Mouse (Mus musculus): ENCODE measurements around the gene Cpd. TPM values are rescaled to one million over a fixed set of nuclear protein-coding genes. Genes with fewer than 3 reads are reported as not detected.

The Cpd gene
- polyA plus RNA-seq, 1 experiment = 0.14 TPM

GRCm38 (mm10) chr11:76879816-76880215 is 33.0 kb upstream of the Cpd start:
- H3K27me3 ChIP-seq (ENCODE audit: control insufficient read depth) = no peaks in the 10 kb centered on the region
- no peak for TF ChIP-seq TAL1 (IDR thresholded peaks at IDR 0.05; ENCODE audit: low read length)
- TF ChIP-seq GATA1 (IDR thresholded peaks at IDR 0.05; ENCODE audit: low read length) = no peak
- no peaks in the 10 kb centered on the region for H3K9me3 ChIP-seq (ENCODE audit: control insufficient read depth, low read length)
- H3K4me3 ChIP-seq (replicated peaks) = no peak overlapping the region
- no peaks in the 10 kb centered on the region for H3K36me3 ChIP-seq (ENCODE audit: control insufficient read depth)
- H3K4me1 ChIP-seq (ENCODE audit: control insufficient read depth) = no peaks in the 10 kb centered on the region

GRCm38 (mm10) chr11:76874766-76875165 is 27.9 kb upstream of the Cpd start:
- no peak overlapping the region for H3K4me3 ChIP-seq (replicated peaks)
- TF ChIP-seq TAL1 (IDR thresholded peaks at IDR 0.05; ENCODE audit: low read length) (no peak), GATA1 (IDR thresholded peaks at IDR 0.05; ENCODE audit: low read length) (no peak)
- no peaks in the 10 kb centered on the region; the same call in 1 of the 2 replicates for H3K27me3 ChIP-seq (ENCODE audit: control insufficient read depth)
- H3K4me1 ChIP-seq (ENCODE audit: control insufficient read depth) = no peaks in the 10 kb centered on the region
- H3K9me3 ChIP-seq (ENCODE audit: control insufficient read depth, low read length) = no peaks in the 10 kb centered on the region
- H3K36me3 ChIP-seq (ENCODE audit: control insufficient read depth) = no peaks in the 10 kb centered on the region

GRCm38 (mm10) chr11:76873865-76874264 is 27.0 kb upstream of the Cpd start:
- no peaks in the 10 kb centered on the region for H3K36me3 ChIP-seq (ENCODE audit: control insufficient read depth)
- H3K9me3 ChIP-seq (ENCODE audit: control insufficient read depth, low read length) = no peaks in the 10 kb centered on the region
- no peak overlapping the region for H3K4me3 ChIP-seq (replicated peaks)
- no peaks in the 10 kb centered on the region; the same call in 1 of the 2 replicates for H3K27me3 ChIP-seq (ENCODE audit: control insufficient read depth)
- no peaks in the 10 kb centered on the region for H3K4me1 ChIP-seq (ENCODE audit: control insufficient read depth)
- TF ChIP-seq TAL1 (IDR thresholded peaks at IDR 0.05; ENCODE audit: low read length) (no peak), GATA1 (IDR thresholded peaks at IDR 0.05; ENCODE audit: low read length) (no peak)

GRCm38 (mm10) chr11:76872556-76873234 is 25.9 kb upstream of the Cpd start:
- no peak overlapping the region for H3K4me3 ChIP-seq (replicated peaks)
- TF ChIP-seq TAL1 (IDR thresholded peaks at IDR 0.05; ENCODE audit: low read length) (no peak), GATA1 (IDR thresholded peaks at IDR 0.05; ENCODE audit: low read length) (no peak)
- H3K27me3 ChIP-seq (ENCODE audit: control insufficient read depth) = no peaks in the 10 kb centered on the region; the same call in 1 of the 2 replicates
- no peaks in the 10 kb centered on the region for H3K36me3 ChIP-seq (ENCODE audit: control insufficient read depth)
- H3K9me3 ChIP-seq (ENCODE audit: control insufficient read depth, low read length) = no peaks in the 10 kb centered on the region
- no peaks in the 10 kb centered on the region for H3K4me1 ChIP-seq (ENCODE audit: control insufficient read depth)

- no peak for TF ChIP-seq GATA1 (IDR thresholded peaks at IDR 0.05; ENCODE audit: low read length)
- no peak for TF ChIP-seq TAL1 (IDR thresholded peaks at IDR 0.05; ENCODE audit: low read length)
- H3K9me3 ChIP-seq (ENCODE audit: control insufficient read depth, low read length) = no peaks in the 10 kb centered on the region
- H3K4me3 ChIP-seq (replicated peaks) = no peak overlapping the region
- H3K27me3 ChIP-seq (ENCODE audit: control insufficient read depth) = peaks cover 6% of the 10 kb centered on the region
- no peaks in the 10 kb centered on the region for H3K36me3 ChIP-seq (ENCODE audit: control insufficient read depth)
- H3K4me1 ChIP-seq (ENCODE audit: control insufficient read depth) = 0 out of 2 replicates have a peak, but pooled peaks cover 2% of the 10 kb centered on the region
Observed at GRCm38 (mm10) chr11:76861185-76861584, 14.4 kb upstream of the Cpd start.

GRCm38 (mm10) chr11:76859261-76859660 is 12.4 kb upstream of the Cpd start:
- Histone ChIP-seq H3K4me1 (ENCODE audit: control insufficient read depth) (0 out of 2 replicates have a peak, but pooled peaks cover 2% of the 10 kb centered on the region), H3K9me3 (ENCODE audit: control insufficient read depth, low read length) (no peaks in the 10 kb centered on the region), H3K4me3 (replicated peaks) (no peak overlapping the region), H3K27me3 (ENCODE audit: control insufficient read depth) (peaks cover 6% of the 10 kb centered on the region), H3K36me3 (ENCODE audit: control insufficient read depth) (no peaks in the 10 kb centered on the region)
- TF ChIP-seq TAL1 (IDR thresholded peaks at IDR 0.05; ENCODE audit: low read length) = no peak
- TF ChIP-seq GATA1 (IDR thresholded peaks at IDR 0.05; ENCODE audit: low read length) = no peak

DNA sequence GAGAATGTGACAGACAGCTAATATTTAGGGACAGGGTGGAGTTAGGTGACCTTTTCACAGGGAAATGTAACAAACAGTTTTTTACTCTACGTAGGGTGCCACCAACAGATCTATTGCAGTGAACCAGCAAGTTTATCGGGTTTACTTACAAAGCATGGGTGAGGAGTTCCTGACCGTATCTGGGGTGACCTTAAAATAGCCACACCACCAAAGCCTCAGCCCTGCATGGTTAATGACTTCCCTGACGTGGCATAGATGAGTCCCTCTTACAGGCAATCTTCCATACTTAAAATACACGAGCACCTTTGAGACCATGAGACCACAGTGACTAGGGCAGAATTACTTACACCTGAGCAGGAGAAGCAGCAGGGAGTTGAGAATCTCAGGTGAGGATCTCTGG is 12.0 kb upstream of the Cpd start:
- Histone ChIP-seq H3K9me3 (ENCODE audit: control insufficient read depth, low read length) (no peaks in the 10 kb centered on the region), H3K36me3 (ENCODE audit: control insufficient read depth) (no peaks in the 10 kb centered on the region), H3K4me3 (replicated peaks) (no peak overlapping the region), H3K27me3 (ENCODE audit: control insufficient read depth) (peaks cover 6% of the 10 kb centered on the region), H3K4me1 (ENCODE audit: control insufficient read depth) (0 out of 2 replicates have a peak, but pooled peaks cover 2% of the 10 kb centered on the region)
- no peak for TF ChIP-seq GATA1 (IDR thresholded peaks at IDR 0.05; ENCODE audit: low read length)
- TF ChIP-seq TAL1 (IDR thresholded peaks at IDR 0.05; ENCODE audit: low read length) = no peak

DNA sequence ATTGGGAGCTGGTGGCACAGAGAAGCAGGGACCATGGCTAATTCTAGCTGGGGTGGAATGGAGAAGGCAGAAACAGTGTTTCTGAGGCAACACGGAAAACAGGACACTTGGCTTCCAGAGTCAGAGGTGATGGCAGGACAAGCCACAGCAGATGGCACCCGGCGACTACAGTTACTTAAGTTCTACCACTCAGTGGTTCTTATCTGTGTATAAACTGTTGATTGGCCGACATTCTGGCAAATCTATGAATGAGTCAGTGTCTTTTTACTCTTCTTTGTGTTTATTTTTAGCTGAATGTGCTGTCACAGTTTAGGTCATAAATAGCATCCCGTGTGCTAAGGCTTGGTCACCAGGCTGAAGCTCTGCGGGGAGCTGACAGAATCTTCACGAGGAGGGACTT is 10.3 kb upstream of the Cpd start:
- TF ChIP-seq TAL1 (IDR thresholded peaks at IDR 0.05; ENCODE audit: low read length) (no peak), GATA1 (IDR thresholded peaks at IDR 0.05; ENCODE audit: low read length) (no peak)
- Histone ChIP-seq H3K27me3 (ENCODE audit: control insufficient read depth) (peaks cover 6% of the 10 kb centered on the region), H3K9me3 (ENCODE audit: control insufficient read depth, low read length) (no peaks in the 10 kb centered on the region), H3K36me3 (ENCODE audit: control insufficient read depth) (no peaks in the 10 kb centered on the region), H3K4me3 (replicated peaks) (no peak overlapping the region), H3K4me1 (ENCODE audit: control insufficient read depth) (0 out of 2 replicates have a peak, but pooled peaks cover 2% of the 10 kb centered on the region)

DNA sequence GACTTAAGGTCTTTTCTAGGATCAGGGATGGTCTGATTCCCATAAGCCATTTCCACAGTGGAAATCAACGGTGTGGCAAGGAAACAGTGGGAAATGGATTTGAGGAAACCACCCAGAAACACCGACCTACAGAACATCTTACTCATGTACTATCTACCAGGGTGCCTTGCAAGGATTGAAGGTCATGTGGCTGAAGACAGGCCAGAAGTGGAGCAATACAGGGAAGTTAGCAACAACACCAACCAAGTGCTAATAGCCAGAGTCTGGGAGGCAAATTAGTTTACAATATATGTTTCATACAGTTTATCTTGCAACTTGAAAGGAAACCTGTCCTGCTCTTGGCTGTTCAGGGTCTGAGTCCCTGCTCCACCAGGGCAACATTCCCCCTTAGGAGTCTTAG is 9.8 kb upstream of the Cpd start:
- H3K4me1 ChIP-seq (ENCODE audit: control insufficient read depth) = 0 out of 2 replicates have a peak, but pooled peaks cover 2% of the 10 kb centered on the region
- no peak for TF ChIP-seq TAL1 (IDR thresholded peaks at IDR 0.05; ENCODE audit: low read length)
- no peak for TF ChIP-seq GATA1 (IDR thresholded peaks at IDR 0.05; ENCODE audit: low read length)
- H3K36me3 ChIP-seq (ENCODE audit: control insufficient read depth) = no peaks in the 10 kb centered on the region

More for the DNA sequence above, 9.8 kb upstream of the Cpd start:
- peaks cover 6% of the 10 kb centered on the region for H3K27me3 ChIP-seq (ENCODE audit: control insufficient read depth)
- no peak overlapping the region for H3K4me3 ChIP-seq (replicated peaks)
- H3K9me3 ChIP-seq (ENCODE audit: control insufficient read depth, low read length) = peaks cover under 1% of the 10 kb centered on the region; the same call in 1 of the 2 replicates
